Mouse (Mus musculus) T-cell, adult 66 days (primary cell): ENCODE data around the gene Usp5. TPM values are rescaled to one million over a fixed set of nuclear protein-coding genes. Genes with fewer than 3 reads are reported as not detected.

Experiments
- total RNA-seq, 2 experiments: library from RNA; stranded (reverse); gene quantifications; 3 replicates in 1 of 2; 4 replicates in 1 of 2; pipeline ENCODE4 v1.2.4; 2023

The Usp5 gene
- total RNA-seq: 10 to 100 TPM; 66.7 to 74.2 TPM

DNA sequence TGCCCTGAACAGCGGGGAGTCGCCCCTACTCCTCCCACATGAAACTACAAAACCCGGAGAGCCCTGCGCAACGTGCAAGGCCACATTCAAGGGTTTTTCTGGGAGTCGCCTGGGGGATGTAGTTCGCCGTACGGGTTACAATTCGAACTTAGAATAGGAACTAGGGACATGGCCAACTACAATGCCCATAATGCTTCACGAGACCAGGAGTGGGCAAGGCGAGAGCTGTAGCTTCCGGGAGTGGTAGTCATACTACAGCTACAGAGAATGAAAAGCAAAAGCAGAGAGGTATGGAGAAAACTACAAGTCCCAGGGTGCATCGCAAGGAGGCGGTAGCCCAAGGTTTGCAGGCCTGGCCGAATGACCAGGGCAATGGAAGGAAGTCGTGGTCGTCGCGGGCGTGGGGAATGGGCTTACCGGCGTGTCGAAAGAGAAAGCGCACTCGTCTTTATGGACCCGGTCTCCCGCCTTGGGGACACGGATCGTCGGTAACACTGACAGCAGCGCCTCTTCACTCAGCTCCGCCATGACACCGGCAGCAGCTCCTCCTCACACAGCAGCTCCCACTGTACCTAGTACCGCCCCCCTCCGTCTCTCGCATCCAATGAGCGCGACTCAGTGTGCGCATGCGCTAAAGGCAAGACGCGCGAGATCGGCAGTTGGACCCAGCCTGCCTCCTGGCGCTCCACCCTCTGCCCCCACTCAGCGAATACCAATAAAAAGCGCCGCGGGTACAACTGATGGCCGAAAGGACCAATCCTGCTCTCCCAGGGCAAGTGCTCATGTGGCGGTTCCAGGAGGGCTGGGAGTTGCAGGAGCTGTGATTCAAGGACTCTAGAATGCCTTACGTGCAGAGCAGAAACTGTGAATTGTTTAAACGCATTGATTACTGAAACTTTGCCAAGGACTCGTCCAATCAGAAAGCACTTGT is at the start of gene Usp5, which contains the start of gene Cdca3:
Usp5 (minus strand) TSS at position 617 of the 931 bp plus-strand sequence.
Cdca3 (plus strand) TSS at position 680 of the 931 bp plus-strand sequence.

DNA sequence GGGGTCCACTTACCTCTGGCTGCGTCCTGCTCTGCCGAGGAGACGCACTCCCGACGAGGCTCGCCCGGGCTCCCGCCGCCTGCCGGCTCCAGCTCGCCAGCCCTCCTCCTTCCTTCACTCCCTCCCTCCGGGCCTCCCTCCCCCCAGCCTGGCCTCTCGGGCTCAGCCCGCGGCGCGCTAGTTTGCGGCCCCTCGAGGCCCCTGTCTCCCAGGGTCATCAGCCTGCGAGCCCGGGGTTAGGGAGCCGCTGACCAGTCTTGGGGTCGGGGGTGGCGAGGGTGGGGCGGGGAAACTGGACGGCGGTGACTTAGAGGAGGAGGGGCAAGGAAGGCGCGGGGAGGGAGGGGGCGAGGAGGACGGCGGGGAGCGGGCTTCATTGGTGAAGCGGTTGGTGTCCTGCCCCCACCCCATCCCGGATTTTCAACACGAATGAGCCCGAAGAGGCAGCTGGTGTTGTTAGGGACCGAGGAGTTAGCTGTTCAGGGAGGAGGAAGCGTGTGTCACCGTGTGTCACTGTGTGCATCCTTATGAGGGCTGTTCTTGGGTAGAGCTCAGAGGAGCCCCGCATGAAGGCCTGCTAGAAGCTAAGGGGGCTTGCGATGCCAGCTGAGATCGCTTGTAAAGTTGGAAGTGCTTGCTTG is 34.5 kb upstream of the Usp5 start, which contains the start of gene Gpr162:
Gpr162 (minus strand) TSS at position 326 of the 641 bp plus-strand sequence.

GRCm38 (mm10) chr6:124856916-124857839 is 27.9 kb upstream of the Usp5 start, which contains the start of gene P3h3:
Gene P3h3 (minus strand): TSS chr6:124857752.

DNA sequence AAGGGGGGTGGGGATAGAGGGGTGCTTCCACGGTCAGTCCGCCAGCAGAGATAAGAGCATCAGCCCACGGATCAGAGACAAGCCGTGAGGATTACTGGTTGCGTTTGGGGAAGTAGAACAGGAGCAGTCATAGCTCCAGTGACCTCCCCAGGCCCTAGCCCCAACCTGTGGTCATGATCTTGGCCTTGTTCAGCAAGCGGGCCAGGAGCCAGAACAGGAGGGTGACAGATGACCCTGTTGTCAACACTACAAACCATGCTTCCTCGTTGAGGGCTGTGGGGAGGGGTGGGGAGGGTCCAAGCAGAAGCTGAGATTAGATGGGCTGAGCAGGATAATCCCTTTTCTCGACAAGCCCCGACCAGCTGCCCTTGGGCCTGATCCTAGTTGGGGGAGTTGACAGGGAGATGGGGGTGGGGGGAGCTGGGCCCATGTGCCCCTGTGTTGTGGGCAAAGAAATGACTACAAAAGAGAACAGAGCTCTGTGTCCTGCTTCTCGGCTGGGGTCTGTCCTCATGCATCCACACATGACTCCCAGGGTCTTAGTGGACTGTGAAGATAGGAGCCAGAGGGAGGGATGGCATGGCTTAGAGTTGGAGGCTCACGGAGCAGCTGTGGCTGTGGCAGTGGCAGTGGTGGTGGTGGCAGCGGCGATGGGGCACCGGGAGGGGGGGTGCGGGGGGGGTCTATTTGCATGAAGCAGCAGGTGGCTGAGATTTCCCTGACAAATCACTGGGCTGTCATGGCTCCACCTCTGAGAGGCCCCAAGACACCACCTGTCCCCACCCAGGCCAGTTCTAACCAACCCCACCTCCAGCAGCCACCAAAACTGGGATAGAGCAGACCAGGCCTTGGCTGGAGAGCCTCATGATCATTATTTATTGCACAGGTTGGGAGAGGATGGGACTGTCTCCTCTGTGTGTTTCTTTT is 11.2 kb upstream of the Usp5 start, which contains the start of gene Gnb3:
Gnb3 (minus strand) TSS at position 35 of the 927 bp plus-strand sequence.

GRCm38 (mm10) chr6:124813933-124814332 is 15.4 kb downstream of the Usp5 start, which contains the start of gene Tpi1:
Gene Tpi1 (minus strand): TSS chr6:124814296.

GRCm38 (mm10) chr6:124808358-124809012 is 20.8 kb downstream of the Usp5 start, which contains the start of gene Spsb2:
Gene Spsb2 (plus strand): TSS chr6:124808661.

DNA sequence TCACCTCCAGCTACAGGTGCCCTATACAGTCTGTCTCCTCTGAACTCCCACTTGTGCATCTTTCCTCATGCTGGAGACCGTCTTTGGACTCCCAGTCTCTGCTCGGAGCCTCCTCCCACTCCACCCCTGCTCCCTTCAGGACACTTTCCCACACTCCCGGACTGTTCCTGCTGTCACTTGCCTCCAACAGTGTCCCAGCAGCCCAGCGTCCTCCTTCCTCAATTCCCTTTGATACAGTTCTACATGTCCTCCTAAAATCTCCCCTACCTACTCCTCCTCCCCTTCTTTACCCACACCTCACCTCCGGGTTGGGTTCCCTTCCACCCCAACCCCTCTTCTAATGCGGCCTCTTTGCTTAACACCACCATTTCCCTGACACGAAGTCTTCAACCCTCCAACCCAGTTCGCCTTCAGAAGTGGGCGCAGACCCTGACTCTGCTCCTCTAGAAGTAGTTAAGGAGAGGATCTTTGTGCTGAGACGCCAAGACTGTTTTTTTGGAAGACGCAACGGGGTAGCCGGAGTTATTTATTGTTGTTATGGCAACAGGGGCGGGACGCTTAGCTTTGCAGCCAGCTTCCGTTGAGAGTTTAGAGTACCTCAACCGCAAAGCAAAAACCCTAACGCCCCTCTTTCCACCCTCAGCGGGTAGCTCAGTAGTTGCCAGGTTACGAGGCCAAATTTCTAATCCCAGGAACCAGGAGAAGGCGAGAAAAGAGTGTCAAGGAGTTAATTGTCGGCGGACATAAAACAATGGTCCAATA is 49.9 kb downstream of the Usp5 start, which contains the start of gene Lrrc23:
Lrrc23 (minus strand) TSS at position 506 of the 762 bp plus-strand sequence.

GRCm38 (mm10) chr6:124769101-124769765 is 60.1 kb downstream of the Usp5 start, which contains the start of gene Eno2:
Gene Eno2 (minus strand): TSS chr6:124769673.

Other genes with a start within 250 kb of the Usp5 start
- gene C1s2, start 193.4 kb downstream of the Usp5 start, total RNA-seq: not detected
- 10 to 100 TPM; 72.3 to 77.4 TPM for gene Lpcat3, start 166.5 kb downstream of the Usp5 start, total RNA-seq
- gene Emg1, start 117.3 kb downstream of the Usp5 start, total RNA-seq: 100 to 1,000 TPM; 187 to 191 TPM
- 100 to 1,000 TPM; 161 to 164 TPM for gene Phb2, start 117.1 kb downstream of the Usp5 start, total RNA-seq
- 100 to 1,000 TPM; 173 to 199 TPM for gene Ptpn6, start 90.8 kb downstream of the Usp5 start, total RNA-seq
- gene Grcc10, start 88.1 kb downstream of the Usp5 start, total RNA-seq: 100 to 1,000 TPM; 302 to 314 TPM
- 1 to 10 TPM in 1 of 2 experiments, not detected in 1; 6.9 TPM for gene Gm45234, start 73.5 kb downstream of the Usp5 start, total RNA-seq
- 100 to 1,000 TPM; 134 to 156 TPM for gene Atn1, start 73.0 kb downstream of the Usp5 start, total RNA-seq
- gene Eno2, start 59.8 kb downstream of the Usp5 start, total RNA-seq: 1 to 10 TPM; 3.3 to 3.8 TPM
- 10 to 100 TPM in 1 of 2 experiments, 1 to 10 TPM in 1; 6.7 to 10.5 TPM for gene Lrrc23, start 49.8 kb downstream of the Usp5 start, total RNA-seq
- 1 to 10 TPM; 1.1 to 3.6 TPM for gene Spsb2, start 20.8 kb downstream of the Usp5 start, total RNA-seq
- gene Tpi1, start 15.2 kb downstream of the Usp5 start, total RNA-seq: 10 to 100 TPM; 37.5 to 43.1 TPM
- 1 to 10 TPM; 3.1 to 7.1 TPM for gene Cdca3, start 63 bp upstream of the Usp5 start, total RNA-seq
- not detected for gene Gnb3, start 10.8 kb upstream of the Usp5 start, total RNA-seq
- gene P3h3, start 28.3 kb upstream of the Usp5 start, total RNA-seq: under 1 TPM; 0.21 to 0.64 TPM
- gene Gpr162, start 34.5 kb upstream of the Usp5 start, total RNA-seq: 1 to 10 TPM; 1.7 to 2.3 TPM
- gene Cd4, start 58.7 kb upstream of the Usp5 start, total RNA-seq: 100 to 1,000 TPM; 241 to 278 TPM
- 10 to 100 TPM in 1 of 2 experiments, 1 to 10 TPM in 1; 8.8 to 10.2 TPM for gene Lag3, start 82.2 kb upstream of the Usp5 start, total RNA-seq
- 10 to 100 TPM; 43.8 to 56.4 TPM for gene Ptms, start 90.6 kb upstream of the Usp5 start, total RNA-seq
- gene Mlf2, start 101.9 kb upstream of the Usp5 start, total RNA-seq: 100 to 1,000 TPM in 1 of 2 experiments, 10 to 100 TPM in 1; 90.3 to 110 TPM
- 10 to 100 TPM; 37.3 to 49.3 TPM for gene Cops7a, start 136.1 kb upstream of the Usp5 start, total RNA-seq
- gene Pianp, start 167.2 kb upstream of the Usp5 start, total RNA-seq: under 1 TPM; 0.90 to 0.98 TPM
- gene Zfp384, start 179.7 kb upstream of the Usp5 start, total RNA-seq: 10 to 100 TPM; 78.2 to 92.7 TPM
- 10 to 100 TPM; 76.9 to 88.3 TPM for gene Ing4, start 210.3 kb upstream of the Usp5 start, total RNA-seq
- gene Acrbp, start 220.2 kb upstream of the Usp5 start, total RNA-seq: 10 to 100 TPM; 15.8 to 19.3 TPM
- gene Lpar5, start 238.4 kb upstream of the Usp5 start, total RNA-seq: 10 to 100 TPM; 24.2 to 32.6 TPM